20 mouse cellular contexts compared by ENCODE assay signal in the genomic region with DNA sequence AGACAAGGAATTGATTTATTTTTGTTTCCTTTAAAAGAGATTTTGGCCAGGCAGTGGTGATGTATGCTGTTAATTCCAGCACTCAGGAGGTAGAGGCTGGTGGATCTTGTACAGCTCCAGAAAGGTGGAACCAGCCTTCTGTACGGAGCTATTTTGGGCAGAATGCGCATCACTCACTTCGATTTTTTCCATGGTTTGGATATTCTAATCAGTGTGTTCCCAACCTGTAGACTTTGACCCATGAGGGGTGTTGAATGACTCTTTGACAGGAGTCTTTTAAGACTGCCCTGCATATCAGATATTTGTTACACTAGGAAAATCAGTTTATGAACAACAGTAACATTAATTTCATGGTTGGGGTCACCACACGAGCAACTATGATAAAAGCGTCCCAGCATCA. TPM values are rescaled to one million over a fixed set of nuclear protein-coding genes. Genes with fewer than 3 reads are reported as not detected.
DNase-seq lines count a peak whose midpoint lies in the region; ATAC-seq and TF ChIP-seq lines count a peak whose summit lies in the region.
"Had no signal": no experiment of that assay in that cellular context is flagged by ENCODE, and none has a peak within 500 bp of the region (broad histone marks: within the 10 kb centered on the region; RNA-seq: fewer than 3 reads in every experiment).

No protein-coding gene starts in this region.

- intact Hi-C loops in heart, postnatal 25 days (cut with DNase I) = no loop called here
- intact Hi-C loops in heart, postnatal 10 days (cut with DNase I) = no loop called here

- H3K36me3 ChIP-seq in heart, embryonic 11.5 days (ENCODE audit: control insufficient read depth, insufficient read depth, low read length) = peaks cover 37% of the 10 kb centered on the region
- H3K36me3 ChIP-seq in heart, embryonic 15.5 days = peaks cover 43% of the 10 kb centered on the region
- H3K36me3 ChIP-seq in limb, embryonic 12.5 days = peaks cover 78% of the 10 kb centered on the region
- peaks cover 89% of the 10 kb centered on the region for H3K36me3 ChIP-seq in limb, embryonic 10.5 days
- H3K36me3 ChIP-seq in CH12.LX (replicated peaks in 1 of 2; ENCODE audit: control insufficient read depth in 1 of 2, insufficient read depth in 1 of 2, low read length in 1 of 2) = peaks cover 41 to 88% of the 10 kb centered on the region in 2 experiments
- H3K36me3 ChIP-seq in midbrain, embryonic 11.5 days (ENCODE audit: control insufficient read depth, insufficient read depth, low read length) = peaks cover 19% of the 10 kb centered on the region

- no peaks in the 10 kb centered on the region for H3K79me2 ChIP-seq in CH12.LX (replicated peaks; ENCODE audit: control insufficient read depth, extremely low read depth, insufficient read depth, poor library complexity, severe bottlenecking)

- peak overlapping the region; percentile 35; the same call in 1 of the 2 replicates for H3K27ac ChIP-seq in heart, embryonic 11.5 days (ENCODE audit: low read depth, low read length)
- peak overlapping the region; percentile 63 for H3K27ac ChIP-seq in heart, embryonic 15.5 days
- 0 out of 2 replicates have a peak overlapping the region, but pooled peaks have one; percentile 30 for H3K27ac ChIP-seq in limb, embryonic 12.5 days
- no peak overlapping the region for H3K27ac ChIP-seq in limb, embryonic 10.5 days
- no peak overlapping the region for H3K27ac ChIP-seq in CH12.LX (ENCODE audit: insufficient read depth, low read depth)
- no peak overlapping the region for H3K27ac ChIP-seq in midbrain, embryonic 11.5 days (ENCODE audit: low read depth, low read length)
- H3K27ac ChIP-seq: embryonic facial prominence, embryonic 13.5 days; forebrain, embryonic 12.5 days; hindbrain, embryonic 14.5 days; intestine, embryonic 15.5 days had no signal

- no peak for DNase-seq in heart, postnatal 25 days (ENCODE audit: low spot score)
- DNase-seq in heart, postnatal 10 days = no peak
- no peak for DNase-seq in limb, embryonic 10.5 days (ENCODE audit: low spot score)
- DNase-seq in CH12.LX (ENCODE audit: extremely low read depth) = no peak
- DNase-seq in midbrain, embryonic 11.5 days (ENCODE audit: low spot score, missing footprints) = no peak
- DNase-seq: adrenal gland, adult 2 months; adrenal gland, postnatal 25 days; cerebellum, adult 18-20 months; cerebellum, adult 9-11 months; cerebellum, postnatal 36 days; gastrocnemius, postnatal 10 days; kidney, adult 18-20 months had no signal

- 0 out of 2 replicates have a peak, but pooled peaks cover 7% of the 10 kb centered on the region for H3K4me1 ChIP-seq in heart, embryonic 11.5 days (ENCODE audit: control insufficient read depth, insufficient read depth, low read length)
- peaks cover 36% of the 10 kb centered on the region for H3K4me1 ChIP-seq in heart, embryonic 15.5 days (replicated peaks)
- no peaks in the 10 kb centered on the region for H3K4me1 ChIP-seq in limb, embryonic 12.5 days (replicated peaks)
- 0 out of 2 replicates have a peak, but pooled peaks cover 3% of the 10 kb centered on the region for H3K4me1 ChIP-seq in limb, embryonic 10.5 days
- 0 out of 4 replicates have a peak, but pooled peaks cover 0 to 3% of the 10 kb centered on the region in 2 experiments for H3K4me1 ChIP-seq in CH12.LX (ENCODE audit: control insufficient read depth in 1 of 2, insufficient read depth in 2 of 2)
- H3K4me1 ChIP-seq in midbrain, embryonic 11.5 days (ENCODE audit: control insufficient read depth, insufficient read depth, low read length) = no peaks in the 10 kb centered on the region
- H3K4me1 ChIP-seq: embryonic facial prominence, embryonic 13.5 days; forebrain, embryonic 12.5 days; intestine, embryonic 15.5 days had no signal

- no peaks in the 10 kb centered on the region for H3K9me3 ChIP-seq in heart, embryonic 11.5 days (replicated peaks; ENCODE audit: control insufficient read depth, low read length)
- no peaks in the 10 kb centered on the region for H3K9me3 ChIP-seq in heart, embryonic 15.5 days (replicated peaks)
- H3K9me3 ChIP-seq in limb, embryonic 12.5 days = no peaks in the 10 kb centered on the region
- H3K9me3 ChIP-seq in limb, embryonic 10.5 days (replicated peaks) = no peaks in the 10 kb centered on the region
- H3K9me3 ChIP-seq in CH12.LX (replicated peaks; ENCODE audit: low read length) = no peaks in the 10 kb centered on the region
- no peaks in the 10 kb centered on the region for H3K9me3 ChIP-seq in midbrain, embryonic 11.5 days (ENCODE audit: control insufficient read depth, low read length)
- H3K9me3 ChIP-seq: embryonic facial prominence, embryonic 13.5 days; forebrain, embryonic 12.5 days; intestine, embryonic 15.5 days had no signal

- no peak overlapping the region for H3K4me3 ChIP-seq in heart, embryonic 11.5 days (ENCODE audit: low read depth, low read length)
- no peak overlapping the region for H3K4me3 ChIP-seq in heart, embryonic 15.5 days
- no peak overlapping the region for H3K4me3 ChIP-seq in limb, embryonic 12.5 days (replicated peaks)
- no peak overlapping the region for H3K4me3 ChIP-seq in limb, embryonic 10.5 days
- no peak overlapping the region for H3K4me3 ChIP-seq in CH12.LX (replicated peaks in 1 of 3; ENCODE audit: low read depth in 2 of 3, low read length in 2 of 3, poor library complexity in 1 of 3)
- H3K4me3 ChIP-seq in midbrain, embryonic 11.5 days (ENCODE audit: low read depth, low read length) = no peak overlapping the region
- H3K4me3 ChIP-seq: embryonic facial prominence, embryonic 13.5 days; forebrain, embryonic 12.5 days; intestine, embryonic 15.5 days had no signal

- ATAC-seq in heart, embryonic 11.5 days (replicated peaks; ENCODE audit: insufficient number of reproducible peaks, low FRiP score, low TSS enrichment) = no peak
- ATAC-seq in heart, embryonic 15.5 days (replicated peaks; ENCODE audit: insufficient number of reproducible peaks, insufficient read depth, low FRiP score, low read depth) = no peak
- no peak for ATAC-seq in limb, embryonic 12.5 days (ENCODE audit: insufficient number of reproducible peaks, insufficient read depth, low FRiP score, low TSS enrichment, low read depth)
- no peak for ATAC-seq in midbrain, embryonic 11.5 days (ENCODE audit: low FRiP score)
- ATAC-seq: forebrain, embryonic 16.5 days; intestine, embryonic 15.5 days had no signal

- TF ChIP-seq CTCF in CH12.LX (conservative IDR thresholded peaks at IDR 0.05 in 1 of 2, IDR thresholded peaks at IDR 0.05 in 1 of 2; ENCODE audit: low read depth in 2 of 2, low read length in 2 of 2) = no peak

- no peaks in the 10 kb centered on the region for H3K27me3 ChIP-seq in heart, embryonic 11.5 days (ENCODE audit: control insufficient read depth, insufficient read depth, low read length)
- no peaks in the 10 kb centered on the region for H3K27me3 ChIP-seq in heart, embryonic 15.5 days
- H3K27me3 ChIP-seq in limb, embryonic 12.5 days = no peaks in the 10 kb centered on the region
- no peaks in the 10 kb centered on the region for H3K27me3 ChIP-seq in limb, embryonic 10.5 days (ENCODE audit: low read depth, poor library complexity, severe bottlenecking)
- H3K27me3 ChIP-seq in CH12.LX (replicated peaks) = no peaks in the 10 kb centered on the region
- no peaks in the 10 kb centered on the region for H3K27me3 ChIP-seq in midbrain, embryonic 11.5 days (ENCODE audit: control insufficient read depth, insufficient read depth, low read length)
- H3K27me3 ChIP-seq: embryonic facial prominence, embryonic 13.5 days; forebrain, embryonic 12.5 days; intestine, embryonic 15.5 days had no signal

- dilution Hi-C loops in CH12.LX (cut with MboI; ENCODE audit: extremely low pct_ligation_motif_present, extremely low pct_unique_long_range_greater_than_20kb, low sequenced_read_pairs) = no loop called here

- no peak for TF ChIP-seq POLR2A in CH12.LX (IDR thresholded peaks at IDR 0.05; ENCODE audit: low read depth, low read length)

- H3K9ac ChIP-seq in heart, embryonic 11.5 days (ENCODE audit: low read depth, low read length) = no peak overlapping the region
- H3K9ac ChIP-seq in heart, embryonic 15.5 days = no peak overlapping the region
- H3K9ac ChIP-seq in limb, embryonic 12.5 days (replicated peaks) = no peak overlapping the region
- no peak overlapping the region for H3K9ac ChIP-seq in CH12.LX (ENCODE audit: insufficient read depth, low read depth)
- H3K9ac ChIP-seq in midbrain, embryonic 11.5 days (ENCODE audit: low read length) = no peak overlapping the region
- H3K9ac ChIP-seq: embryonic facial prominence, embryonic 13.5 days; forebrain, embryonic 12.5 days; hindbrain, embryonic 14.5 days; intestine, embryonic 15.5 days had no signal

- TF ChIP-seq EP300 in CH12.LX (IDR thresholded peaks at IDR 0.05; ENCODE audit: low read length) = no peak

- no peak overlapping the region for H3K4me2 ChIP-seq in heart, embryonic 11.5 days
- no peak overlapping the region for H3K4me2 ChIP-seq in heart, embryonic 15.5 days
- H3K4me2 ChIP-seq in limb, embryonic 12.5 days = no peak overlapping the region
- no peak overlapping the region for H3K4me2 ChIP-seq in CH12.LX (ENCODE audit: insufficient read depth, low read depth, poor library complexity, severe bottlenecking)
- no peak overlapping the region for H3K4me2 ChIP-seq in midbrain, embryonic 11.5 days
- H3K4me2 ChIP-seq: embryonic facial prominence, embryonic 13.5 days; forebrain, embryonic 12.5 days; hindbrain, embryonic 14.5 days; intestine, embryonic 15.5 days had no signal

- in situ Hi-C loops in CH12.LX (cut with MboI; ENCODE audit: low pct_ligation_motif_present, low pct_unique_long_range_greater_than_20kb, low sequenced_read_pairs) = no loop called here

- 78% methylated on average over 5 of the region's 5 CpGs for WGBS in heart, embryonic 11.5 days (ENCODE audit: insufficient replicate concordance)
- WGBS in heart, embryonic 15.5 days = 68% methylated on average over 5 of the region's 5 CpGs
- WGBS in limb, embryonic 12.5 days = 86% methylated on average over 5 of the region's 5 CpGs
- 93% methylated on average over 5 of the region's 5 CpGs for WGBS in limb, embryonic 10.5 days
- WGBS in midbrain, embryonic 11.5 days = 91% methylated on average over 5 of the region's 5 CpGs

- no peak for TF ChIP-seq RAD21 in CH12.LX (IDR thresholded peaks at IDR 0.05; ENCODE audit: low read depth, low read length)

RNA-seq across cellular contexts. Expression of a gene that starts 29.8 kb away (rescaled TPM):
- 20.9 and 22.1 TPM in 2 replicates for polyA plus RNA-seq in heart, embryonic 11.5 days (2014; fragmentation: Nextera tagmentation; extraction: Ambion mirVana)
- total RNA-seq in heart, postnatal 25 days (2021) = 10 to 100 TPM; 27.3 to 28.1 TPM
- 30.2 and 38.5 TPM in 2 replicates for polyA plus RNA-seq in heart, embryonic 15.5 days (2015; fragmentation: Nextera tagmentation; extraction: Ambion mirVana)
- 10 to 100 TPM; 44.4 to 44.5 TPM for total RNA-seq in heart, postnatal 10 days (2021)
- 57.9 and 59.3 TPM in 2 replicates for polyA plus RNA-seq in limb, embryonic 12.5 days (2016; fragmentation: Nextera tagmentation; extraction: Ambion mirVana)
- polyA plus RNA-seq in limb, embryonic 10.5 days (2016; fragmentation: Nextera tagmentation; extraction: Ambion mirVana) = 60.4 and 66.8 TPM in 2 replicates
- total RNA-seq in CH12.LX (2012; rRNA removed) (36.6 and 39.4 TPM in 2 replicates), CH12.LX (2014; rRNA removed) (21.3 and 21.9 TPM in 2 replicates)
- polyA plus RNA-seq in CH12.LX (2012; ENCODE audit: insufficient read length, low read depth) = 43.3 and 45.4 TPM in 2 replicates
- polyA plus RNA-seq in midbrain, embryonic 11.5 days (2014; fragmentation: Nextera tagmentation; extraction: Ambion mirVana) = 30.5 and 32.0 TPM in 2 replicates

RNA-seq across cellular contexts. Expression of a gene that starts 50.7 kb away (rescaled TPM):
- 255 and 272 TPM in 2 replicates for polyA plus RNA-seq in heart, embryonic 11.5 days (2014; fragmentation: Nextera tagmentation; extraction: Ambion mirVana)
- total RNA-seq in heart, postnatal 25 days (2021) = over 10,000 TPM; 10,772 to 12,207 TPM
- 288 and 291 TPM in 2 replicates for polyA plus RNA-seq in heart, embryonic 15.5 days (2015; fragmentation: Nextera tagmentation; extraction: Ambion mirVana)
- total RNA-seq in heart, postnatal 10 days (2021) = 1,000 to 10,000 TPM; 7,820 to 7,948 TPM
- polyA plus RNA-seq in limb, embryonic 12.5 days (2016; fragmentation: Nextera tagmentation; extraction: Ambion mirVana) = 42.4 and 49.5 TPM in 2 replicates
- 39.0 and 42.9 TPM in 2 replicates for polyA plus RNA-seq in limb, embryonic 10.5 days (2016; fragmentation: Nextera tagmentation; extraction: Ambion mirVana)
- total RNA-seq in CH12.LX (2012; rRNA removed) (80.9 and 123 TPM in 2 replicates), CH12.LX (2014; rRNA removed) (59.5 and 61.6 TPM in 2 replicates)
- polyA plus RNA-seq in CH12.LX (2012; ENCODE audit: insufficient read length, low read depth) = 158 and 159 TPM in 2 replicates
- polyA plus RNA-seq in midbrain, embryonic 11.5 days (2014; fragmentation: Nextera tagmentation; extraction: Ambion mirVana) = 43.4 and 45.8 TPM in 2 replicates

RNA-seq across cellular contexts. Expression of a gene that starts 59.6 kb away (rescaled TPM):
- 39.3 and 81.8 TPM in 2 replicates for polyA plus RNA-seq in heart, embryonic 11.5 days (2014; fragmentation: Nextera tagmentation; extraction: Ambion mirVana)
- total RNA-seq in heart, postnatal 25 days (2021) = 10 to 100 TPM; 93.0 to 94.1 TPM
- 98.6 and 103 TPM in 2 replicates for polyA plus RNA-seq in heart, embryonic 15.5 days (2015; fragmentation: Nextera tagmentation; extraction: Ambion mirVana)
- 100 to 1,000 TPM; 140 to 150 TPM for total RNA-seq in heart, postnatal 10 days (2021)
- 83.3 and 89.3 TPM in 2 replicates for polyA plus RNA-seq in limb, embryonic 12.5 days (2016; fragmentation: Nextera tagmentation; extraction: Ambion mirVana)
- 80.5 and 86.6 TPM in 2 replicates for polyA plus RNA-seq in limb, embryonic 10.5 days (2016; fragmentation: Nextera tagmentation; extraction: Ambion mirVana)
- total RNA-seq in CH12.LX (2012; rRNA removed) (297 and 315 TPM in 2 replicates), CH12.LX (2014; rRNA removed) (425 and 543 TPM in 2 replicates)
- 256 TPM in 2 replicates for polyA plus RNA-seq in CH12.LX (2012; ENCODE audit: insufficient read length, low read depth)
- 61.7 and 65.3 TPM in 2 replicates for polyA plus RNA-seq in midbrain, embryonic 11.5 days (2014; fragmentation: Nextera tagmentation; extraction: Ambion mirVana)

Comparison
In these comparisons a context has a peak if more than half of its experiments do, and no peak if none do; other contexts are left out.
1. H3K27ac ChIP-seq: peak in heart, embryonic 11.5 days (single experiment), heart, embryonic 15.5 days (single experiment) and limb, embryonic 12.5 days (single experiment); none in limb, embryonic 10.5 days (single experiment), CH12.LX (single experiment) and midbrain, embryonic 11.5 days (single experiment).